In genomic region chr5:112295564-112295963, GRCm38 (mm10) we compare ENCODE assay signal across 18 mouse cellular contexts. TPM values are rescaled to one million over a fixed set of nuclear protein-coding genes. Genes with fewer than 3 reads are reported as not detected.
DNase-seq lines count a peak whose midpoint lies in the region; ATAC-seq and TF ChIP-seq lines count a peak whose summit lies in the region.
"Had no signal": no experiment of that assay in that cellular context is flagged by ENCODE, and none has a peak within 500 bp of the region (broad histone marks: within the 10 kb centered on the region; RNA-seq: fewer than 3 reads in every experiment).

No protein-coding gene starts in this region.

- H3K36me3 ChIP-seq in heart, adult 2 months (ENCODE audit: control insufficient read depth, insufficient read depth, low read length) = no peaks in the 10 kb centered on the region
- no peaks in the 10 kb centered on the region for H3K36me3 ChIP-seq in midbrain, embryonic 13.5 days
- H3K36me3 ChIP-seq in midbrain, postnatal 0 days (ENCODE audit: insufficient read depth, low read length) = no peaks in the 10 kb centered on the region
- H3K36me3 ChIP-seq in liver, embryonic 12.5 days = peaks cover 11% of the 10 kb centered on the region; the same call in 1 of the 2 replicates
- H3K36me3 ChIP-seq: hindbrain, embryonic 13.5 days had no signal

- no peak for TF ChIP-seq POLR2A in heart, adult 2 months (IDR thresholded peaks at IDR 0.05; ENCODE audit: insufficient read depth, low read depth, low read length)

- ATAC-seq in midbrain, embryonic 13.5 days = no peak
- no peak for ATAC-seq in midbrain, postnatal 0 days (ENCODE audit: low FRiP score)
- ATAC-seq in liver, embryonic 12.5 days = no peak

- no peak overlapping the region for H3K9ac ChIP-seq in heart, adult 2 months (ENCODE audit: low read depth, low read length)
- peak overlapping the region; percentile 20; the same call in 1 of the 2 replicates for H3K9ac ChIP-seq in midbrain, embryonic 13.5 days (replicated peaks)
- no peak overlapping the region for H3K9ac ChIP-seq in midbrain, postnatal 0 days (replicated peaks; ENCODE audit: low read length, poor library complexity, severe bottlenecking)
- no peak overlapping the region; the same call in 1 of the 2 replicates for H3K9ac ChIP-seq in liver, embryonic 12.5 days
- H3K9ac ChIP-seq: liver, embryonic 14.5 days had no signal

- no peaks in the 10 kb centered on the region for H3K9me3 ChIP-seq in midbrain, embryonic 13.5 days
- H3K9me3 ChIP-seq in midbrain, postnatal 0 days (ENCODE audit: low read length) = no peaks in the 10 kb centered on the region
- H3K9me3 ChIP-seq in liver, embryonic 12.5 days (replicated peaks) = no peaks in the 10 kb centered on the region
- H3K9me3 ChIP-seq: hindbrain, embryonic 13.5 days had no signal

- no peak for DNase-seq in heart, adult 2 months
- no peak for DNase-seq in heart, adult 9 months (ENCODE audit: low spot score in 2 of 2)
- no peak for DNase-seq in midbrain, postnatal 0 days (ENCODE audit: low spot score)
- DNase-seq in left cerebral cortex, adult 18-20 months (ENCODE audit: low spot score in 2 of 2) = no peak
- DNase-seq in gastrocnemius, postnatal 10 days = no peak
- DNase-seq: cerebellum, adult 11-12 months; cerebellum, postnatal 36 days; gastrocnemius, postnatal 36 days; kidney, adult 9 months; kidney, postnatal 36 days; lung, postnatal 14 days; thymus, postnatal 4 days had no signal

- H3K27me3 ChIP-seq in heart, adult 2 months (ENCODE audit: control insufficient read depth, insufficient read depth, low read length) = no peaks in the 10 kb centered on the region
- no peaks in the 10 kb centered on the region for H3K27me3 ChIP-seq in midbrain, embryonic 13.5 days
- H3K27me3 ChIP-seq in midbrain, postnatal 0 days (ENCODE audit: insufficient read depth, low read length) = no peaks in the 10 kb centered on the region
- H3K27me3 ChIP-seq in liver, embryonic 12.5 days (replicated peaks) = no peaks in the 10 kb centered on the region
- H3K27me3 ChIP-seq: hindbrain, embryonic 13.5 days had no signal

- H3K4me1 ChIP-seq in heart, adult 2 months (ENCODE audit: control insufficient read depth, insufficient read depth, low read length) = peaks cover 69% of the 10 kb centered on the region
- H3K4me1 ChIP-seq in midbrain, embryonic 13.5 days (replicated peaks) = peaks cover 21% of the 10 kb centered on the region
- no peaks in the 10 kb centered on the region for H3K4me1 ChIP-seq in midbrain, postnatal 0 days (ENCODE audit: insufficient read depth, low read length)
- H3K4me1 ChIP-seq in liver, embryonic 12.5 days = peaks cover 98% of the 10 kb centered on the region

- TF ChIP-seq CTCF in heart, adult 2 months (IDR thresholded peaks at IDR 0.05) = no peak
- no peak for TF ChIP-seq CTCF in midbrain, postnatal 0 days (IDR thresholded peaks at IDR 0.05)

- H3K4me3 ChIP-seq in heart, adult 2 months = no peak overlapping the region
- no peak overlapping the region for H3K4me3 ChIP-seq in midbrain, embryonic 13.5 days (replicated peaks)
- no peak overlapping the region for H3K4me3 ChIP-seq in midbrain, postnatal 0 days (ENCODE audit: low read depth, low read length)
- no peak overlapping the region for H3K4me3 ChIP-seq in liver, embryonic 12.5 days
- H3K4me3 ChIP-seq: erythroblast, embryonic 14.5 days; hindbrain, embryonic 13.5 days had no signal

- intact Hi-C loops in heart, adult 2 months (cut with DNase I) = no loop called here

- H3K79me2 ChIP-seq in heart, adult 2 months (replicated peaks; ENCODE audit: control insufficient read depth, insufficient read depth, low read length) = peaks cover 27% of the 10 kb centered on the region

- peak overlapping the region; percentile 41 for H3K27ac ChIP-seq in heart, adult 2 months
- no peak overlapping the region for H3K27ac ChIP-seq in midbrain, embryonic 13.5 days
- H3K27ac ChIP-seq in midbrain, postnatal 0 days (ENCODE audit: low read depth, low read length) = no peak overlapping the region
- peak overlapping the region; percentile 78 for H3K27ac ChIP-seq in liver, embryonic 12.5 days
- H3K27ac ChIP-seq: hindbrain, embryonic 13.5 days had no signal

- H3K4me2 ChIP-seq in midbrain, embryonic 13.5 days (replicated peaks) = no peak overlapping the region
- no peak overlapping the region for H3K4me2 ChIP-seq in midbrain, postnatal 0 days (ENCODE audit: low read depth, low read length, poor library complexity, severe bottlenecking)
- peak overlapping the region; percentile 19 for H3K4me2 ChIP-seq in liver, embryonic 12.5 days
- H3K4me2 ChIP-seq: hindbrain, embryonic 13.5 days had no signal

- TF ChIP-seq EP300 in heart, adult 2 months (IDR thresholded peaks at IDR 0.05; ENCODE audit: insufficient read depth, low read depth, low read length) = no peak

- WGBS in heart, adult 2 months = 51% methylated on average over 8 of the region's 8 CpGs
- 59% methylated on average over 8 of the region's 8 CpGs for WGBS in midbrain, embryonic 13.5 days
- 57% methylated on average over 8 of the region's 8 CpGs for WGBS in midbrain, postnatal 0 days
- WGBS in liver, embryonic 12.5 days (ENCODE audit: insufficient replicate concordance) = 60% methylated on average over 8 of the region's 8 CpGs

RNA-seq across cellular contexts. Expression of gene Tpst2, which starts 19.1 kb away (rescaled TPM):
- 10 to 100 TPM; 38.3 to 43.6 TPM for total RNA-seq in heart, adult 2 months (2021)
- 36.9 and 37.7 TPM in 2 replicates for polyA plus RNA-seq in heart, adult 2 months (2012; rRNA removed)
- polyA plus RNA-seq in midbrain, embryonic 13.5 days (2015; fragmentation: Nextera tagmentation; extraction: Ambion mirVana) = 24.4 and 25.4 TPM in 2 replicates
- 37.3 and 41.1 TPM in 2 replicates for total RNA-seq in midbrain, postnatal 0 days (2014; rRNA removed)
- polyA plus RNA-seq in midbrain, postnatal 0 days (2015; fragmentation: Nextera tagmentation; extraction: Ambion mirVana) = 37.1 and 37.8 TPM in 2 replicates
- 40.5 and 45.1 TPM in 2 replicates for polyA plus RNA-seq in liver, embryonic 12.5 days (2016; fragmentation: Nextera tagmentation; extraction: Ambion mirVana)
- total RNA-seq in left cerebral cortex, adult 18-20 months (2021) = 10 to 100 TPM; 29.6 to 39.3 TPM
- 10 to 100 TPM; 21.5 to 23.6 TPM for total RNA-seq in gastrocnemius, postnatal 10 days (2021)

RNA-seq across cellular contexts. Expression of gene Tfip11, which starts 30.6 kb away (rescaled TPM):
- 10 to 100 TPM; 17.6 to 19.4 TPM for total RNA-seq in heart, adult 2 months (2021)
- 16.0 and 18.5 TPM in 2 replicates for polyA plus RNA-seq in heart, adult 2 months (2012; rRNA removed)
- polyA plus RNA-seq in midbrain, embryonic 13.5 days (2015; fragmentation: Nextera tagmentation; extraction: Ambion mirVana) = 35.9 and 36.3 TPM in 2 replicates
- total RNA-seq in midbrain, postnatal 0 days (2014; rRNA removed) = 19.8 and 20.8 TPM in 2 replicates
- polyA plus RNA-seq in midbrain, postnatal 0 days (2015; fragmentation: Nextera tagmentation; extraction: Ambion mirVana) = 27.4 and 29.0 TPM in 2 replicates
- 19.7 and 20.7 TPM in 2 replicates for polyA plus RNA-seq in liver, embryonic 12.5 days (2016; fragmentation: Nextera tagmentation; extraction: Ambion mirVana)
- 10 to 100 TPM; 40.6 to 45.7 TPM for total RNA-seq in left cerebral cortex, adult 18-20 months (2021)
- 10 to 100 TPM; 14.8 to 15.9 TPM for total RNA-seq in gastrocnemius, postnatal 10 days (2021)

RNA-seq across cellular contexts. Expression of gene Crybb1, which starts 39.9 kb away (rescaled TPM):
- total RNA-seq in heart, adult 2 months (2021) = 1 to 10 TPM; 1.5 to 3.3 TPM
- polyA plus RNA-seq in heart, adult 2 months (2012; rRNA removed) = 2.1 and 2.3 TPM in 2 replicates
- 2.7 and 3.3 TPM in 2 replicates for polyA plus RNA-seq in midbrain, embryonic 13.5 days (2015; fragmentation: Nextera tagmentation; extraction: Ambion mirVana)
- total RNA-seq in midbrain, postnatal 0 days (2014; rRNA removed) = 7.2 and 11.5 TPM in 2 replicates
- polyA plus RNA-seq in midbrain, postnatal 0 days (2015; fragmentation: Nextera tagmentation; extraction: Ambion mirVana) = 13.1 and 13.2 TPM in 2 replicates
- polyA plus RNA-seq in liver, embryonic 12.5 days (2016; fragmentation: Nextera tagmentation; extraction: Ambion mirVana) = 0.15 and 0.16 TPM in 2 replicates
- total RNA-seq in left cerebral cortex, adult 18-20 months (2021) = 1 to 10 TPM; 5.9 to 8.5 TPM
- 1 to 10 TPM; 1.4 to 1.7 TPM for total RNA-seq in gastrocnemius, postnatal 10 days (2021)
- total RNA-seq: neutrophil, adult 5-6 weeks had no signal
- polyA plus RNA-seq: erythroblast, embryonic 14.5 days had no signal

RNA-seq across cellular contexts. Expression of gene Cryba4, which starts 43.2 kb away (rescaled TPM):
- 1 to 10 TPM; 5.3 to 7.1 TPM for total RNA-seq in heart, adult 2 months (2021)
- polyA plus RNA-seq in heart, adult 2 months (2012; rRNA removed) = 14.4 and 33.8 TPM in 2 replicates
- 1.6 and 1.7 TPM in 2 replicates for polyA plus RNA-seq in midbrain, embryonic 13.5 days (2015; fragmentation: Nextera tagmentation; extraction: Ambion mirVana)
- total RNA-seq in midbrain, postnatal 0 days (2014; rRNA removed) = 1.6 and 2.4 TPM in 2 replicates
- 2.5 and 2.9 TPM in 2 replicates for polyA plus RNA-seq in midbrain, postnatal 0 days (2015; fragmentation: Nextera tagmentation; extraction: Ambion mirVana)
- 0.73 and 0.77 TPM in 2 replicates for polyA plus RNA-seq in liver, embryonic 12.5 days (2016; fragmentation: Nextera tagmentation; extraction: Ambion mirVana)
- total RNA-seq in left cerebral cortex, adult 18-20 months (2021) = 1 to 10 TPM in 1 of 2 experiments, not detected in 1; 1.0 TPM
- total RNA-seq in gastrocnemius, postnatal 10 days (2021) = under 1 TPM; 0.33 to 0.61 TPM
- polyA plus RNA-seq: erythroblast, embryonic 14.5 days had no signal

RNA-seq across cellular contexts. Expression of gene Srrd, which starts 47.3 kb away (rescaled TPM):
- total RNA-seq in heart, adult 2 months (2021) = 1 to 10 TPM; 6.5 to 7.3 TPM
- 23.4 and 28.4 TPM in 2 replicates for polyA plus RNA-seq in heart, adult 2 months (2012; rRNA removed)
- polyA plus RNA-seq in midbrain, embryonic 13.5 days (2015; fragmentation: Nextera tagmentation; extraction: Ambion mirVana) = 50.6 and 53.8 TPM in 2 replicates
- total RNA-seq in midbrain, postnatal 0 days (2014; rRNA removed) = 60.5 and 69.6 TPM in 2 replicates
- polyA plus RNA-seq in midbrain, postnatal 0 days (2015; fragmentation: Nextera tagmentation; extraction: Ambion mirVana) = 49.0 and 59.3 TPM in 2 replicates
- 23.1 and 26.1 TPM in 2 replicates for polyA plus RNA-seq in liver, embryonic 12.5 days (2016; fragmentation: Nextera tagmentation; extraction: Ambion mirVana)
- total RNA-seq in left cerebral cortex, adult 18-20 months (2021) = 10 to 100 TPM; 19.2 to 23.7 TPM
- 1 to 10 TPM; 4.7 to 5.0 TPM for total RNA-seq in gastrocnemius, postnatal 10 days (2021)

Comparison
In these comparisons a context has a peak if more than half of its experiments do, and no peak if none do; other contexts are left out.
1. H3K27ac ChIP-seq: peak in heart, adult 2 months (single experiment) and liver, embryonic 12.5 days (single experiment); none in midbrain, embryonic 13.5 days (single experiment) and midbrain, postnatal 0 days (single experiment).